Mouse (Mus musculus) embryo, embryonic 9.5 days (tissue): ENCODE results near the gene Oca2.

Source experiments
- DNase-seq: peaks from one replicate; pipeline ENCODE4 v3.0.0-alpha.2; 2017; ENCODE audit errors: extremely low spot score

The Oca2 gene

GRCm38 (mm10) chr7:56382706-56383105 lies 143.1 kb downstream of the Oca2 start:
- no peak for DNase-seq

- DNase-seq: no peak
These were observed 148.7 kb downstream of the Oca2 start for GRCm38 (mm10) chr7:56388295-56388694.

GRCm38 (mm10) chr7:56418182-56418836 lies 178.7 kb downstream of the Oca2 start:
- DNase-seq: no peak

- no peak for DNase-seq
These were observed 179.8 kb downstream of the Oca2 start for GRCm38 (mm10) chr7:56419253-56419844.

- DNase-seq: no peak
These were observed 182.4 kb downstream of the Oca2 start for GRCm38 (mm10) chr7:56421946-56422345.

- DNase-seq: no peak
These were observed 184.0 kb downstream of the Oca2 start for GRCm38 (mm10) chr7:56423548-56423947.

GRCm38 (mm10) chr7:56460814-56461520 lies 221.4 kb downstream of the Oca2 start:
- no peak for DNase-seq

GRCm38 (mm10) chr7:56498242-56498641 lies 258.7 kb downstream of the Oca2 start:
- DNase-seq: no peak

GRCm38 (mm10) chr7:56499319-56499718 lies 259.8 kb downstream of the Oca2 start:
- DNase-seq: no peak

GRCm38 (mm10) chr7:56499767-56500166 lies 260.2 kb downstream of the Oca2 start:
- no peak for DNase-seq

- DNase-seq: no peak
These were observed 260.9 kb downstream of the Oca2 start for GRCm38 (mm10) chr7:56500438-56500837.

GRCm38 (mm10) chr7:56518581-56518980 lies 279.0 kb downstream of the Oca2 start:
- DNase-seq: no peak

- peak; percentile 17 for DNase-seq
These were observed 280.2 kb downstream of the Oca2 start for GRCm38 (mm10) chr7:56519741-56520140.

- DNase-seq: no peak
These were observed 295.3 kb downstream of the Oca2 start for GRCm38 (mm10) chr7:56534856-56535255.

GRCm38 (mm10) chr7:56549226-56549625 lies 309.7 kb downstream of the Oca2 start:
- no peak for DNase-seq

- no peak for DNase-seq
These were observed 312.2 kb downstream of the Oca2 start for GRCm38 (mm10) chr7:56551804-56552203.
